Mouse (Mus musculus) limb, embryonic 10.5 days (tissue): ENCODE measurements around the gene Tulp2. TPM values are rescaled to one million over a fixed set of nuclear protein-coding genes. Genes with fewer than 3 reads are reported as not detected.
"Not testable (repeated sequence)": the region's sequence is repeated elsewhere in the genome, so short reads cannot be mapped to it uniquely, and the experiment has no call there.

Experiments used
- DNase-seq: peaks from one replicate; pipeline ENCODE4 v3.0.0-alpha.2; 2017; ENCODE audit warnings: low spot score
- H3K27ac ChIP-seq: fragments of 300-500 bp; sonication (generic); 2 replicates; pipeline ENCODE4 v1.5.1; 2016; ENCODE audit warnings: mild to moderate bottlenecking
- H3K27me3 ChIP-seq: fragments of 300-500 bp; sonication (generic); 2 replicates; pipeline ENCODE4 v1.6.1; 2016; ENCODE audit warnings: low read depth, mild to moderate bottlenecking; ENCODE audit not compliant: poor library complexity, severe bottlenecking
- H3K36me3 ChIP-seq: fragments of 300-500 bp; sonication (generic); 2 replicates; pipeline ENCODE4 v1.6.1; 2016; ENCODE audit warnings: mild to moderate bottlenecking, moderate library complexity
- H3K4me1 ChIP-seq: fragments of 300-500 bp; sonication (generic); 2 replicates; pipeline ENCODE4 v1.6.1; 2016
- H3K4me3 ChIP-seq: fragments of 300-500 bp; sonication (generic); 2 replicates; pipeline ENCODE4 v1.5.1; 2016; ENCODE audit warnings: mild to moderate bottlenecking, moderate library complexity
- H3K9me3 ChIP-seq: fragments of 300-500 bp; sonication (generic); replicated peaks from 2 replicates; pipeline ENCODE4 v1.6.1; 2016; ENCODE audit warnings: mild to moderate bottlenecking
- WGBS: fragments of 180-500 bp; shearing (Covaris S2); methylation state at CpG from one replicate; pipeline ENCODE4 v1.1.7; 2016; 5-methylcytosine and 5-hydroxymethylcytosine counted together
- polyA plus RNA-seq: library from polyadenylated mRNA; unstranded; fragments of >200 nt; fragmentation: Nextera tagmentation; extraction: Ambion mirVana; gene quantifications from 2 replicates; pipeline ENCODE4 v1.2.1, GENCODE M21; 2016

Tulp2 gene
- polyA plus RNA-seq, 1 experiment from 2014 or later: 2.2 TPM

- not testable (repeated sequence) for H3K27ac ChIP-seq, H3K9me3 ChIP-seq, H3K27me3 ChIP-seq, DNase-seq, H3K4me3 ChIP-seq
- 85% methylated on average over 4 of the region's 4 CpGs for WGBS
- H3K36me3 ChIP-seq: peaks cover 59% of the 10 kb centered on the region
- H3K4me1 ChIP-seq: peaks cover 51% of the 10 kb centered on the region
Measured at GRCm38 (mm10) chr7:45462868-45463267, 18.8 kb upstream of the Tulp2 start.

DNA sequence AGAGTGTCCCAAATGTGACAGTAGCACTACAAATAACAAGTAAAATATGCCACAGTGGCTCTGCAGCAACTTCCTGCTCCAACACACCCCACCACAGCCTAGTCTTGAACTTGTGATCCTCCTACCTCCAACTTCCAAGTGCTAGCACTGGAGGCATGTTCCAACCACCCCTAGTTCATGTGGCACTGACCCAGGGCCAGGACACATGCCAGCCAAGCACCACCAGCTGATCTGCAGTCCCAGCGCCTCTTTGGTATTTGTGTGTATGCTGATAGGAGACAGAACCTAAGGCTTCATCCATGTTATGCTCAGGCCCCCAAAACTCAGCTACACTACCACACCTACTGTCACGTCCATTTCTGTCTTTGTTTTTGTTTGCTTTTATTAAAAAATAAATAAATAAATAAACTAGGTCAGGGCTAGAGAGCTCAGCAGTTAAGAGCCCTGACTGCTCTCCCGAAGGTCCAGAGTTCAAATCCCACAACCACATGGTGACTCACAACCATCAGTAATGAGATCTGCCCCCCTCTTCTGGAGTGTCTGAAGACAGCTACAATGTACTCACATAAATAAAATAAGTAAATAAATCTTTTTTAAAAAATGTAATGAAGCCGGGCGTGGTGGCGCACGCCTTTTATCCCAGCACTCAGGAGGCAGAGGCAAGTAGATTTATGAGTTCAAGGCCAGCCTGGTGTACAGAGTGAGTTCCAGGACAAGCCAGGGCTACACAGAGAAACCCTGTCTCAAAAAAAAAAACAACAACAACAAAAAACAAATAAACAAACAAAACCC is 17.5 kb upstream of the Tulp2 start:
- WGBS: 95% methylated on average over 7 of the region's 7 CpGs
- Histone ChIP-seq H3K36me3 (peaks cover 49% of the 10 kb centered on the region), H3K27ac (no peak overlapping the region), H3K4me1 (peaks cover 44% of the 10 kb centered on the region), H3K9me3 (no peaks in the 10 kb centered on the region), H3K27me3 (no peaks in the 10 kb centered on the region), H3K4me3 (no peak overlapping the region)
- DNase-seq: no peak

DNA sequence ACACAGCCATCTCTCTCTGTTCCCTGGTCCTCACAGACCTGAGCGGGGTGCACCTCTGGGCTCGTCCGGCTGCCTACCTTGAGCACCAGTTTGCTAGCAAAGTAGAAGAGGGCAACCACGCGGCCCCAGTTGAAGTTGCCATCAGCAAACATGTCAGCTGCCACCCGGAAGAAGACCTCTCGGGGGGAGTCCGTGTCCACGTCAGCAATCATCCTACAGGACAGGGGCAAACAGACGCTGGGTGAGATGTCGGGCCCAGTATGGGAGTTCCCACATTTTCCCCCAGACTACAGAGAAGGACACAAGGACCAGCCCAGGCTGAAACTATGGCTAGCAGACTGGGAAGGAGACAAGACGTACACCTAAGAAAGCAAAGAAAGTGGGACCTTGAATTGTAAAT is 16.6 kb upstream of the Tulp2 start:
- Histone ChIP-seq H3K4me3 (peak overlapping the region; percentile 92; the same call in 1 of the 2 replicates), H3K27ac (no peak overlapping the region), H3K4me1 (peaks cover 41% of the 10 kb centered on the region), H3K9me3 (no peaks in the 10 kb centered on the region), H3K27me3 (no peaks in the 10 kb centered on the region), H3K36me3 (peaks cover 49% of the 10 kb centered on the region)
- DNase-seq: no peak
- WGBS: 93% methylated on average over 12 of the region's 12 CpGs

DNA sequence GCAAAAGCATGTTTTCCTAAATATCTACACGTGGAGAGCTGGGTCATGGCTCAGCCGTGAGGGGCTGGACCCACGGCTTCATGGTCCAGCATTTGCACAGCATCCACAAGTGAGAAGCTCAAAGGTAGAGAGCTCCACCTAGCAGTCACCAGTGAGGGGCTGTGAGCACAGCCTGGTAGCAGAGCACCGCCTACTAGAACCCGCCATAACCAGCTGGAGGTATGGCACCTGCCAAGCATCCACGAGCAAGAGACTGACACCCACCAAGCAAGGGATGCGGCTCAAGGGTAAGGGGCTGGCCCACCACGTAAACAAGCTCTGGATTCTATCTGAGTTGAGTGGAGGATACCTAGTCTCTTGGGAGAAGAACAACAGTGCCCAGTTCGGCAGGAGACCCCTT is 16.1 kb upstream of the Tulp2 start:
- Histone ChIP-seq H3K27me3 (no peaks in the 10 kb centered on the region), H3K9me3 (no peaks in the 10 kb centered on the region), H3K4me1 (peaks cover 37% of the 10 kb centered on the region), H3K36me3 (peaks cover 49% of the 10 kb centered on the region), H3K4me3 (peak overlapping the region; percentile 92), H3K27ac (peak overlapping the region; percentile 93; the same call in 1 of the 2 replicates)
- DNase-seq: no peak
- WGBS: 80% methylated on average over 9 of the region's 9 CpGs

DNA sequence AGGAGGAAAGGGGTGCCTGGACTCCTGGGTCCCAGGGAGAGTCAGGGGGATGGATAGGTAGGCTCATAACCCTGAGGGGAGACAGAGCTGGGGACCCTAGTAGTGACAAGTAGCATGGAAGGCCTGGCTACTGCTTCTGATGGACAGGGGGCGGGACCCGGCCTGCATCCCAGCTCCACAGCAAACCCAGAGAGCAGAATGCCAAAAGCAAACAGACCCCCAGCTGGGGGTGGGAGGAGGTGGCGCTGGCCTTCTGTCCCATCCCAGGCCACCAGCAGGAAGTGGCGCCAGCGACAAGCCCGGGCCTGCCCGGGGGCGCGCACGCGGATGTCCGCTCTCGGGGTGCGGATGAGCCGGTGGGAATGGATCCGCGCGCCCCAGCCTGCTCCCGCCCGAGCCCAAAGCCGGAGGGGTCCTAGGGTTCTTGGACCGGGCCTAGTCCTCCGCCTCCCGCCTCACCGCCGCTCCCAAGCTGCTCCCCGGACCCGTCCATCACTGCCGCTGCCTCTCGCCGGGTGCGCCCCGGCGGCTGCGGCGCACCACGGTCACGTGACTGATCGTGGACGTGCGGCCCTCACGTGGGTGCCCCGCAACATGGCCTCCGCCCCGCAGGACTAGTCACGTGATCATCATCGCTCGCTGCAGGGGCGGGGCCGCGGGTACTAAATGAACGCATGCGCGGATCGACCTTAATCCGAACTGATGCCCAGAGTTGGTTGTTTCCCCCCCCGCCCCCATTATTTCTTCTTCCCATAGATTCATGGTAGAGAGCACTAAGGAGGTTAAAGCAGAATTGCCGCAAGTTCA is 15.2 kb upstream of the Tulp2 start, which contains the start of gene Bax:
Bax (minus strand) TSS at position 616 of the 807 bp plus-strand sequence.
- under 1% methylated on average over 58 of the region's 58 CpGs for WGBS
- H3K4me1 ChIP-seq: peaks cover 27% of the 10 kb centered on the region
- H3K36me3 ChIP-seq: peaks cover 43% of the 10 kb centered on the region
- peak; percentile 99 for DNase-seq
- no peaks in the 10 kb centered on the region for H3K27me3 ChIP-seq
- H3K27ac ChIP-seq: peak within 1 kb of the TSS; percentile 93
- peak within 1 kb of the TSS; percentile 92 for H3K4me3 ChIP-seq
- H3K9me3 ChIP-seq: no peaks in the 10 kb centered on the region

GRCm38 (mm10) chr7:45467090-45467670 is 14.5 kb upstream of the Tulp2 start:
- WGBS: 29% methylated on average over 7 of the region's 7 CpGs
- Histone ChIP-seq H3K4me3 (peak overlapping the region; percentile 92), H3K27me3 (no peaks in the 10 kb centered on the region), H3K4me1 (peaks cover 24% of the 10 kb centered on the region), H3K36me3 (peaks cover 36% of the 10 kb centered on the region), H3K27ac (peak overlapping the region; percentile 93), H3K9me3 (no peaks in the 10 kb centered on the region)
- no peak for DNase-seq

DNA sequence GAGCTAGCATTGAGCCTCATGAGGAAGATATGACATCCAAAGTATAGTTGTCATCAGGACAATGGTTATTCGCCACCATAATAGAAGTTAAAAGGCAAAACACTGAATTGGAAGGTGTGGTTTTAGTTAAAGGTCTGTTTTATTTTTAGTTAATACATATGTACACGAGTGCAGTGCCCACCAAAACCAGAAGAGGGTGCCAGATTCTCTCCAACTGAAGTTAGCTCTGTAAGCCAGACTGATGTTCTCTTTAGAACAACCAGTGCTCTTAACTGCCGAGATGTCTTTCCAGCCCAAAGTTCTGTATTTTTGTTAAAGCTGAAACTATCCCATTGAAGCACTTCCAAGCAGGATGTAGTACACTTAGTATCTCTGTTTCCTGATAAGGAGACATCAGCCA is 10.8 kb upstream of the Tulp2 start:
- Histone ChIP-seq H3K9me3 (no peaks in the 10 kb centered on the region), H3K27me3 (no peaks in the 10 kb centered on the region), H3K4me1 (peaks cover 19% of the 10 kb centered on the region), H3K4me3 (no peak overlapping the region), H3K36me3 (no peaks in the 10 kb centered on the region), H3K27ac (no peak overlapping the region)
- peak; percentile 69 for DNase-seq
- WGBS: 15% methylated on average over 3 of the region's 3 CpGs

DNA sequence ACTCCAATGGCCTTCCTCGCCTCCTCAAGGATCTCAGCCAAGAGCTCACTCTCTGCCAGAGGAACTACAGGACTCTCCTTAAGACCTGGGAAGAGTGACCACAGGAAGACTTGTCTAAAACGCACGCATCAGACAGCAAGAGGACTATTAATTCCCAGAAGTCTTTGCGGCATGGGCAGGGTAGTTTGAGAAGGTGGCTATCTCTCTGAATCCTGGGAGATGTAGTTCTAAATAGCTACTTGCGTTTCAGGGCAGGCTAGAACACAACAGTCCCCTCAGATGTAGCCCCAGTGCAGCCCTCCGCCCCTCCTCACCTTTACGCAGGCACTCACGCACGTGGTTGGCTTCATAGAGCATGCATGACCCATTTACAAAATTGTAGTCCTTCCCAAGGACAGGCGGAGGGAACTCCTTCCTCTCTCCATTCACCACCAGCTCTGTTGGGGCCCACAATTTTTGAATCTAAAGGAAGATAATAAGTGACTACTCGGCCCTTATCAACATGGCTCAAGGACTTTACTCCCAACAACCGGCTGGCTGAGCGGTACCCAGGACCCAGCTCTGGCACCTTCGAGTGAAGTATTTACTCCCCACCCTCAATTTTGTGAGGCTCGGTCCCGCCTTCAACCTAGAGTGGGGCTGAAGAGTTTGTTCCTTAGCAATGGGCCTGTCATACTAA is 6.2 kb upstream of the Tulp2 start:
- H3K27ac ChIP-seq: no peak overlapping the region
- no peak for DNase-seq
- WGBS: 68% methylated on average over 16 of the region's 16 CpGs
- H3K27me3 ChIP-seq: no peaks in the 10 kb centered on the region
- peak overlapping the region; percentile 34 for H3K4me3 ChIP-seq
- no peaks in the 10 kb centered on the region for H3K9me3 ChIP-seq
- 0 out of 2 replicates have a peak, but pooled peaks cover 5% of the 10 kb centered on the region for H3K4me1 ChIP-seq
- peaks cover 7% of the 10 kb centered on the region for H3K36me3 ChIP-seq

- no peak for DNase-seq
- WGBS: 50% methylated on average over 1 of the region's 1 CpGs
- Histone ChIP-seq H3K4me3 (no peak overlapping the region), H3K27me3 (no peaks in the 10 kb centered on the region), H3K9me3 (no peaks in the 10 kb centered on the region), H3K4me1 (0 out of 2 replicates have a peak, but pooled peaks cover 5% of the 10 kb centered on the region), H3K36me3 (peaks cover 7% of the 10 kb centered on the region), H3K27ac (no peak overlapping the region)
Measured at GRCm38 (mm10) chr7:45476453-45476852, 5.2 kb upstream of the Tulp2 start.

- Histone ChIP-seq H3K4me1 (0 out of 2 replicates have a peak, but pooled peaks cover 5% of the 10 kb centered on the region), H3K27me3 (no peaks in the 10 kb centered on the region), H3K27ac (no peak overlapping the region), H3K36me3 (peaks cover 7% of the 10 kb centered on the region), H3K4me3 (no peak overlapping the region), H3K9me3 (no peaks in the 10 kb centered on the region)
- DNase-seq: no peak
- WGBS: 27% methylated on average over 3 of the region's 3 CpGs
Measured at GRCm38 (mm10) chr7:45477003-45477402, 4.7 kb upstream of the Tulp2 start.

DNA sequence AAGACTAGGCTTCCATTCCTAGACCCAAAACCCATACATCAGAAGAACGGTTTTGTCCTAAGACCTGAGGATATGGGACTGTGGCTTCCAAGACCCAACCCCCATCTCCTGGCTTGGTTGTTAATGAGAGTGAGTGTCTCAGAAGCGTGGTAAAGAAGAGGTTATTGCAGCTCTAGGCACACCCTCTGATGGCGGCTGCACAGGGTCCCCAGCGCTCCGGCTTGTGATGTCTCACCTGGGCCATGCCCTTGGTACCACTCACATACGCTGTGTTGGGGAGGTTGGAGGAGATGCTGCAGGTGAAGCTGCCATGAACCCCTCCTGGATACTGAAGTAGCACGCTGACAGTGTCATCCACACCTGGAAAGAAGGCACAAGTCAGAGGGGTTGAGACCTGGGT is 2.9 kb upstream of the Tulp2 start:
- no peaks in the 10 kb centered on the region for H3K9me3 ChIP-seq
- WGBS: 95% methylated on average over 7 of the region's 7 CpGs
- H3K27ac ChIP-seq: no peak overlapping the region
- no peak overlapping the region for H3K4me3 ChIP-seq
- no peak for DNase-seq
- H3K36me3 ChIP-seq: peaks cover 7% of the 10 kb centered on the region
- 0 out of 2 replicates have a peak, but pooled peaks cover 5% of the 10 kb centered on the region for H3K4me1 ChIP-seq
- no peaks in the 10 kb centered on the region for H3K27me3 ChIP-seq

DNA sequence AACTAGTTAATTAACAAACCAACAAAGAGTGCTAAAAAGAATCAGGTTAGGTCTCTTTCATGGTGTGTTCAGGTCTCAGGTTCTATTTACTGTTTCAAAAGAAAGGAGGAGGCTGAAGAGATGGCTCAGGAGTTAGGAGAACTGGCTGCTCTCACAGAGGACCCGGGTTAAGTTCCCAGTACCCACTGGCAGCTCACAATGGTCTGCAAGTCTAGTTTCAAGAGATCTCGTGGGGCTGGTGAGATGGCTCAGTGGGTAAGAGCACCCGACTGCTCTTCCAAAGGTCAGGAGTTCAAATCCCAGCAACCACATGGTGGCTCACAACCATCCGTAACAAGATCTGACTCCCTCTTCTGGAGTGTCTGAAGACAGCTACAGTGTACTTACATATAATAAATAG is 1.4 kb upstream of the Tulp2 start:
- H3K9me3 ChIP-seq, H3K27ac ChIP-seq, DNase-seq, H3K27me3 ChIP-seq, H3K4me1 ChIP-seq, H3K4me3 ChIP-seq, H3K36me3 ChIP-seq: not testable (repeated sequence)
- 87% methylated on average over 4 of the region's 4 CpGs for WGBS
